Mouse (Mus musculus) E14TG2a.4 (cell line): Measurements from ENCODE around the gene Med16.

ENCODE experiments used
- CTCF ChIP-seq: conservative IDR thresholded peaks from 2 replicates; pipeline ENCODE4 v1.5.1; 2014; ENCODE audit warnings: low read length
- NANOG ChIP-seq: IDR thresholded peaks from 2 replicates; pipeline ENCODE4 v1.6.1; 2014; ENCODE audit warnings: borderline replicate concordance, low read length, mixed read lengths
- POU5F1 ChIP-seq: IDR thresholded peaks from 2 replicates; pipeline ENCODE4 v1.6.1; 2014; ENCODE audit warnings: low read length, borderline replicate concordance

GRCm38 (mm10) chr10:79931797-79932196 is 23.1 kb upstream of the Med16 start:
- TF ChIP-seq NANOG (no peak), CTCF (no peak), POU5F1 (no peak)
